ENCODE assay signal across 14 mouse cellular contexts in genomic region chr19:46306751-46307289, GRCm38 (mm10). TPM values are rescaled to one million over a fixed set of nuclear protein-coding genes. Genes with fewer than 3 reads are reported as not detected.
A peak's percentile ranks its signal among the peaks of the same experiment; 100 is the strongest.
DNase-seq lines count a peak whose midpoint lies in the region; ATAC-seq lines count a peak whose summit lies in the region.
"Had no signal": no experiment of that assay in that cellular context is flagged by ENCODE, and none has a peak within 500 bp of the region (broad histone marks: within the 10 kb centered on the region; RNA-seq: fewer than 3 reads in every experiment).

No protein-coding gene starts in this region.

- peaks cover 49% of the 10 kb centered on the region for H3K36me3 ChIP-seq in megakaryocyte, embryonic 14.5 days (replicated peaks; ENCODE audit: low read length)
- 0 out of 2 replicates have a peak, but pooled peaks cover 3% of the 10 kb centered on the region for H3K36me3 ChIP-seq in intestine, embryonic 16.5 days (ENCODE audit: control insufficient read depth, insufficient read depth, low read length)

- H3K4me2 ChIP-seq in intestine, embryonic 16.5 days (ENCODE audit: low read depth, low read length), result no peak overlapping the region

- WGBS in intestine, embryonic 16.5 days, result 92% methylated on average over 9 of the region's 9 CpGs

- ATAC-seq in cerebellum, adult (ENCODE audit: insufficient number of reproducible peaks, low FRiP score, low TSS enrichment), result no peak
- ATAC-seq in megakaryocyte, adult 5-6 weeks (ENCODE audit: poor library complexity, severe bottlenecking), result no peak
- ATAC-seq in intestine, embryonic 16.5 days, result no peak
- ATAC-seq: activated CD4-positive, CD25-positive, alpha-beta regulatory T cell, adult 4 months; intestine, embryonic 15.5 days had no signal

- H3K9ac ChIP-seq in intestine, embryonic 16.5 days (ENCODE audit: low read depth, low read length), result no peak overlapping the region

- no peaks in the 10 kb centered on the region for H3K9me3 ChIP-seq in megakaryocyte, embryonic 14.5 days
- H3K9me3 ChIP-seq in intestine, embryonic 16.5 days (ENCODE audit: control insufficient read depth, low read length), result no peaks in the 10 kb centered on the region
- H3K9me3 ChIP-seq: hindbrain, embryonic 10.5 days; intestine, embryonic 15.5 days; limb, embryonic 15.5 days had no signal

- H3K4me3 ChIP-seq in megakaryocyte, embryonic 14.5 days (replicated peaks), result peak overlapping the region; percentile 100
- no peak overlapping the region for H3K4me3 ChIP-seq in intestine, embryonic 16.5 days (ENCODE audit: low read length)

- peaks cover 28% of the 10 kb centered on the region for H3K27me3 ChIP-seq in megakaryocyte, embryonic 14.5 days (replicated peaks)
- H3K27me3 ChIP-seq in intestine, embryonic 16.5 days (replicated peaks; ENCODE audit: control insufficient read depth, insufficient read depth, low read length), result peaks cover 5% of the 10 kb centered on the region; the same call in 1 of the 2 replicates
- H3K27me3 ChIP-seq: intestine, embryonic 15.5 days had no signal

- no peak overlapping the region for H3K27ac ChIP-seq in intestine, embryonic 16.5 days (ENCODE audit: low read length)

- DNase-seq in cerebellum, postnatal 4 days (ENCODE audit: low spot score in 2 of 2), result peak; percentile 1 to 13
- DNase-seq in urinary bladder, adult 2 months (ENCODE audit: low spot score), result peak; percentile 17
- no peak for DNase-seq in urinary bladder, postnatal 25 days (ENCODE audit: low spot score)
- DNase-seq: kidney, postnatal 4 days; lung, postnatal 10 days; midbrain, embryonic 14.5 days had no signal

- H3K4me1 ChIP-seq in megakaryocyte, embryonic 14.5 days, result peaks cover 51% of the 10 kb centered on the region
- peaks cover 25% of the 10 kb centered on the region for H3K4me1 ChIP-seq in intestine, embryonic 16.5 days (ENCODE audit: control insufficient read depth, insufficient read depth, low read length)

RNA-seq across cellular contexts. Expression of gene Nfkb2, which starts 2.7 kb away (rescaled TPM):
- 32.0 and 46.7 TPM in 2 replicates for polyA plus RNA-seq in megakaryocyte, embryonic 14.5 days (2012; ENCODE audit: insufficient read depth, low replicate concordance)
- total RNA-seq in megakaryocyte, adult 5-6 weeks (2015), result 8.1 and 10.0 TPM in 2 replicates
- 14.6 and 20.3 TPM in 2 replicates for total RNA-seq in megakaryocyte, adult 5-6 weeks (2017)
- 23.0 and 24.7 TPM in 2 replicates for polyA plus RNA-seq in urinary bladder, adult 2 months (2012; rRNA removed)
- polyA plus RNA-seq in intestine, embryonic 16.5 days (2015; fragmentation: Nextera tagmentation; extraction: Ambion mirVana), result 9.1 and 9.8 TPM in 2 replicates

RNA-seq across cellular contexts. Expression of gene Psd, which starts 20.1 kb away (rescaled TPM):
- 0.19 TPM in 1 of 2 replicates, not detected in the other for polyA plus RNA-seq in megakaryocyte, embryonic 14.5 days (2012; ENCODE audit: insufficient read depth, low replicate concordance)
- total RNA-seq in megakaryocyte, adult 5-6 weeks (2015), result 0.11 and 0.36 TPM in 2 replicates
- total RNA-seq in megakaryocyte, adult 5-6 weeks (2017), result not detected in 2 replicates
- polyA plus RNA-seq in urinary bladder, adult 2 months (2012; rRNA removed), result 156 and 191 TPM in 2 replicates
- polyA plus RNA-seq in intestine, embryonic 16.5 days (2015; fragmentation: Nextera tagmentation; extraction: Ambion mirVana), result 13.2 and 13.6 TPM in 2 replicates

RNA-seq across cellular contexts. Expression of gene Fbxl15, which starts 21.2 kb away (rescaled TPM):
- polyA plus RNA-seq in megakaryocyte, embryonic 14.5 days (2012; ENCODE audit: insufficient read depth, low replicate concordance), result 17.4 and 18.6 TPM in 2 replicates
- 1.9 and 2.1 TPM in 2 replicates for total RNA-seq in megakaryocyte, adult 5-6 weeks (2015)
- 1.3 and 1.8 TPM in 2 replicates for total RNA-seq in megakaryocyte, adult 5-6 weeks (2017)
- polyA plus RNA-seq in urinary bladder, adult 2 months (2012; rRNA removed), result 11.0 and 11.7 TPM in 2 replicates
- polyA plus RNA-seq in intestine, embryonic 16.5 days (2015; fragmentation: Nextera tagmentation; extraction: Ambion mirVana), result 17.3 and 18.9 TPM in 2 replicates

RNA-seq across cellular contexts. Expression of gene Cuedc2, which starts 31.7 kb away (rescaled TPM):
- polyA plus RNA-seq in megakaryocyte, embryonic 14.5 days (2012; ENCODE audit: insufficient read depth, low replicate concordance), result 39.1 and 126 TPM in 2 replicates
- total RNA-seq in megakaryocyte, adult 5-6 weeks (2015), result 31.3 and 33.1 TPM in 2 replicates
- 108 and 114 TPM in 2 replicates for total RNA-seq in megakaryocyte, adult 5-6 weeks (2017)
- 114 and 120 TPM in 2 replicates for polyA plus RNA-seq in urinary bladder, adult 2 months (2012; rRNA removed)
- 127 and 132 TPM in 2 replicates for polyA plus RNA-seq in intestine, embryonic 16.5 days (2015; fragmentation: Nextera tagmentation; extraction: Ambion mirVana)

RNA-seq across cellular contexts. Expression of gene Mfsd13a, which starts 34.1 kb away (rescaled TPM):
- polyA plus RNA-seq in megakaryocyte, embryonic 14.5 days (2012; ENCODE audit: insufficient read depth, low replicate concordance), result 8.8 and 9.9 TPM in 2 replicates
- 17.2 and 18.1 TPM in 2 replicates for total RNA-seq in megakaryocyte, adult 5-6 weeks (2015)
- total RNA-seq in megakaryocyte, adult 5-6 weeks (2017), result 8.1 and 11.7 TPM in 2 replicates
- polyA plus RNA-seq in urinary bladder, adult 2 months (2012; rRNA removed), result 4.8 and 5.2 TPM in 2 replicates
- polyA plus RNA-seq in intestine, embryonic 16.5 days (2015; fragmentation: Nextera tagmentation; extraction: Ambion mirVana), result 16.2 and 16.3 TPM in 2 replicates

Comparison
In these comparisons a context has a peak if more than half of its experiments do, and no peak if none do; other contexts are left out.
1. RNA of gene Psd, which starts 20.1 kb away (polyA plus RNA-seq): 156 to 191 TPM in urinary bladder, adult 2 months and 13.2 to 13.6 TPM in intestine, embryonic 16.5 days; 0.19 TPM in megakaryocyte, embryonic 14.5 days; every median in the first group is over 10 times any median in the second.